Mouse (Mus musculus) MEL (cell line): ENCODE measurements around the gene Klrb1c. TPM values are rescaled to one million over a fixed set of nuclear protein-coding genes. Genes with fewer than 3 reads are reported as not detected.
"Not testable (repeated sequence)": the region's sequence is repeated elsewhere in the genome, so short reads cannot be mapped to it uniquely, and the experiment has no call there.

Experiments
- DNase-seq: peaks from one replicate; pipeline ENCODE4 v3.0.0; 2011; ENCODE audit warnings: low read depth, low spot score
- H3K27ac ChIP-seq: 2 replicates; pipeline ENCODE4 v1.5.1; 2012; ENCODE audit warnings: low read depth, mild to moderate bottlenecking, control low read depth, low read length, moderate library complexity; ENCODE audit not compliant: control insufficient read depth
- H3K27me3 ChIP-seq, 2 experiments: fragments of 150-350 bp in 1 of 2; sonication (generic) in 1 of 2; 2 replicates each; pipeline ENCODE4 v1.6.1; 2012; ENCODE audit warnings: low read length in 2 of 2, mild to moderate bottlenecking in 2 of 2, improper control_type of control experiment in 1 of 2, moderate library complexity in 1 of 2; ENCODE audit not compliant: insufficient read depth in 2 of 2, control insufficient read depth in 1 of 2
- H3K36me3 ChIP-seq, 2 experiments: 2 replicates each; pipeline ENCODE4 v1.6.1; 2012 to 2014; ENCODE audit warnings: low read length in 2 of 2, improper control_type of control experiment in 1 of 2, inconsistent platforms in 1 of 2, mild to moderate bottlenecking in 1 of 2; ENCODE audit not compliant: insufficient read depth in 2 of 2, control insufficient read depth in 1 of 2
- H3K4me1 ChIP-seq, 2 experiments: fragments of 150-350 bp in 1 of 2; sonication (generic) in 1 of 2; 2 replicates each; pipeline ENCODE4 v1.6.1; 2012; ENCODE audit warnings: low read length in 2 of 2, improper control_type of control experiment in 1 of 2, mild to moderate bottlenecking in 1 of 2; ENCODE audit not compliant: insufficient read depth in 2 of 2, control insufficient read depth in 1 of 2
- H3K4me3 ChIP-seq, 2 experiments: fragments of 150-350 bp in 1 of 2; sonication (generic) in 1 of 2; 2 replicates each; pipeline ENCODE4 v1.5.1; 2012; ENCODE audit warnings: low read depth in 2 of 2, low read length in 2 of 2, mild to moderate bottlenecking in 2 of 2, moderate library complexity in 2 of 2, control low read depth in 1 of 2, improper control_type of control experiment in 1 of 2; ENCODE audit not compliant: control insufficient read depth in 1 of 2, insufficient read depth in 1 of 2
- H3K79me2 ChIP-seq: 2 replicates; pipeline ENCODE4 v1.6.1; 2012; ENCODE audit warnings: mild to moderate bottlenecking, low read length, moderate library complexity; ENCODE audit not compliant: control insufficient read depth, poor library complexity, insufficient read depth
- H3K9ac ChIP-seq: 2 replicates; pipeline ENCODE4 v1.6.1; 2012; ENCODE audit warnings: low read depth, mild to moderate bottlenecking, control low read depth, low read length, moderate library complexity; ENCODE audit not compliant: control insufficient read depth, poor library complexity, severe bottlenecking
- H3K9me3 ChIP-seq: fragments of 150-350 bp; sonication (generic); replicated peaks from 2 replicates; pipeline ENCODE4 v1.6.1; 2012; ENCODE audit warnings: mild to moderate bottlenecking, low read length, improper control_type of control experiment, moderate library complexity; ENCODE audit not compliant: insufficient read depth
- CTCF ChIP-seq, 3 experiments: IDR thresholded peaks in 2 of 3; conservative IDR thresholded peaks in 1 of 3; 2 replicates each; pipeline ENCODE4 v1.5.1; 2011 to 2012; ENCODE audit warnings: low read length in 3 of 3, low read depth in 2 of 3, mild to moderate bottlenecking in 2 of 3, improper control_type of control experiment in 1 of 3, inconsistent platforms in 1 of 3, mixed read lengths in 1 of 3, moderate library complexity in 1 of 3; ENCODE audit not compliant: control insufficient read depth in 1 of 3, insufficient read depth in 1 of 3, poor library complexity in 1 of 3, severe bottlenecking in 1 of 3
- ELF1 ChIP-seq: IDR thresholded peaks from 2 replicates; pipeline ENCODE4 v1.6.1; 2014; ENCODE audit warnings: low read depth, mild to moderate bottlenecking, inconsistent platforms, low read length, improper control_type of control experiment, moderate library complexity
- JUND ChIP-seq: IDR thresholded peaks from 2 replicates; pipeline ENCODE4 v1.6.1; 2011; ENCODE audit warnings: low read depth, mild to moderate bottlenecking, improper control_type of control experiment, low read length
- MAFK ChIP-seq: IDR thresholded peaks from 2 replicates; pipeline ENCODE4 v1.6.1; 2011; ENCODE audit warnings: low read depth, mild to moderate bottlenecking, low read length, improper control_type of control experiment, borderline replicate concordance
- MAX ChIP-seq: IDR thresholded peaks from 2 replicates; pipeline ENCODE4 v1.6.1; 2011; ENCODE audit warnings: low read length, improper control_type of control experiment
- MYC ChIP-seq: IDR thresholded peaks from 2 replicates; pipeline ENCODE4 v1.6.1; 2011; ENCODE audit warnings: low read depth, mild to moderate bottlenecking, low read length, improper control_type of control experiment, moderate library complexity
- SIN3A ChIP-seq: IDR thresholded peaks from 2 replicates; pipeline ENCODE4 v1.6.1; 2012; ENCODE audit warnings: low read length, improper control_type of control experiment, inconsistent platforms
- SMC3 ChIP-seq: IDR thresholded peaks from 2 replicates; pipeline ENCODE4 v1.6.1; 2011; ENCODE audit warnings: low read depth, low read length, improper control_type of control experiment
- TBP ChIP-seq: IDR thresholded peaks from 2 replicates; pipeline ENCODE4 v1.8.0; 2011; ENCODE audit warnings: low read depth, low read length, improper control_type of control experiment
- ZNF384 ChIP-seq: IDR thresholded peaks from 2 replicates; pipeline ENCODE4 v1.6.1; 2012; ENCODE audit warnings: low read depth, mild to moderate bottlenecking, inconsistent platforms, low read length, improper control_type of control experiment
- polyA plus RNA-seq, 2 experiments: library from polyadenylated mRNA; stranded (reverse) in 1 of 2; unstranded in 1 of 2; fragments of >175 nt in 1 of 2; fragments of >200 nt in 1 of 2; gene quantifications; 2 replicates each; pipeline versions ENCODE4 v1.2.1 to v1.2.4; 2012; ENCODE audit warnings: low replicate concordance in 2 of 2, low read depth in 1 of 2; ENCODE audit not compliant: insufficient read length in 2 of 2, insufficient read depth in 1 of 2, missing spikeins in 1 of 2
- total RNA-seq: library from RNA; depleted of rRNA; stranded (reverse); fragments of 300-350 nt; gene quantifications from 2 replicates; pipeline ENCODE4 v1.2.3, GENCODE M21; 2012

Klrb1c gene
- total and polyA plus RNA-seq, 3 experiments = not detected

GRCm38 (mm10) chr6:128799896-128800270, 10.9 kb upstream of the Klrb1c start:
- peak; percentile 54 for DNase-seq
- Histone ChIP-seq H3K9ac (peak overlapping the region; percentile 51), H3K4me3 (peak overlapping the region; percentile 76 to 83)

DNA sequence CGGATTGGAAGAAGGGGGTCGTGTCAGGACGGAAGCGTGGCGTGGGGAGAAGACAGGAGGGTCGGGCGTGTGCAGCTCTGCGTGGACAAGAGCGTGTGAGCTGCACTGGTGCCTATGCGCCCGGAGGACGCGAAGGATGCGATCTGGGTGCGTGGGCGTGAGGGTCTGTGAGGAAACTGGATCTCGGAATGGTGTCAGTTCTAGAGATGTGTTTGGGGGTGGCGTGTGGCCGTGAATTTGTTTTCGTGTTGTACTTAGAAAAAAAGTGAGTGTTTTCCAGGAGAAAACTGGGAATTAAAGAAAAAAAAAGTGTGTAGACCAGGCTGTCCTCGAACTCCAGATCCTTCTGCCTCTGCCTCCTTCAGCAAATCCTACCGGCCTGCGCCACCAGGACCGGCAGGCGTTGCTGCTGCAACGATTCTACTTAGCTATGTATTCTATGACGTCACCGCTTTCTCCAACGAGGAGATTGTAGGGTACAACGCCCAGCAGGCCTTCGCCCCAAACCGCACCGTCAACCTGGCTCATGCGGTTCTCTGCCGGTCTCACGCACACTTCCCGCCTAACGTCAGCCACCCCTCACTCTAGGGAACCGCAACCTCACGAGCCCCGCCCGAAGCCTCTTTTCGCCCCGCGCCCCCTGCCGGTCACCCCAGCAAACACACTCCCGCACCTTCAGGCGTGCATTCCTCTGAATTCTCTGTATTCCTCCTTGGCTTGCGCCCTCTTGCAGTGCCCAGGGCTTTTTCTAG, 10.3 kb upstream of the Klrb1c start:
- Histone ChIP-seq H3K4me3 (peak overlapping the region; percentile 76 to 83), H3K9ac (peak overlapping the region; percentile 63)
- H3K27ac ChIP-seq, H3K79me2 ChIP-seq, H3K9me3 ChIP-seq, H3K36me3 ChIP-seq, H3K4me1 ChIP-seq, H3K27me3 ChIP-seq: not testable (repeated sequence)
- 0 out of 2 replicates have a peak, but pooled peaks have one; percentile 27 for TF ChIP-seq ZNF384
- TF ChIP-seq MAFK = peak; percentile 90
- peak; percentile 27; the same call in 1 of the 2 replicates for TF ChIP-seq ELF1
- TF ChIP-seq JUND = peak; percentile 63; the same call in 1 of the 2 replicates
- TF ChIP-seq SIN3A = 0 out of 2 replicates have a peak, but pooled peaks have one; percentile 9
- TF ChIP-seq TBP = peak; percentile 99
- peak; percentile 24 to 40 (median 34); a peak in 5 of 6 replicates for TF ChIP-seq CTCF (IDR thresholded peaks at IDR 0.05 in 2 of 3, conservative IDR thresholded peaks at IDR 0.05 in 1 of 3; ENCODE audit: control insufficient read depth in 1 of 3, insufficient read depth in 1 of 3, low read depth in 2 of 3, low read length in 3 of 3, poor library complexity in 1 of 3, severe bottlenecking in 1 of 3)
- 0 out of 2 replicates have a peak, but pooled peaks have one; percentile 7 for TF ChIP-seq SMC3
- peak; percentile 83 for DNase-seq

More at GRCm38 (mm10) chr6:128799896-128800270, 10.9 kb upstream of the Klrb1c start:
- H3K36me3 ChIP-seq = no peaks in the 10 kb centered on the region
- peaks cover 5 to 9% of the 10 kb centered on the region in 2 experiments; a peak in 2 of 4 replicates for H3K4me1 ChIP-seq
- H3K27ac ChIP-seq = no peak overlapping the region
- no peaks in the 10 kb centered on the region for H3K9me3 ChIP-seq
- TF ChIP-seq MAX (no peak), SMC3 (no peak), CTCF (IDR thresholded peaks at IDR 0.05 in 2 of 3, conservative IDR thresholded peaks at IDR 0.05 in 1 of 3; ENCODE audit: control insufficient read depth in 1 of 3, insufficient read depth in 1 of 3, low read depth in 2 of 3, low read length in 3 of 3, poor library complexity in 1 of 3, severe bottlenecking in 1 of 3) (peak in 1 of 3 experiments; percentile 5; a peak in 3 of 6 replicates)
- no peaks in the 10 kb centered on the region for H3K27me3 ChIP-seq
- H3K79me2 ChIP-seq = no peaks in the 10 kb centered on the region

GRCm38 (mm10) chr6:128798772-128799143, 9.7 kb upstream of the Klrb1c start:
- peak overlapping the region; percentile 49 for H3K9ac ChIP-seq
- not testable (repeated sequence) for H3K36me3 ChIP-seq, H3K27me3 ChIP-seq, H3K9me3 ChIP-seq, H3K79me2 ChIP-seq, H3K4me1 ChIP-seq, H3K27ac ChIP-seq
- peak; percentile 66 for DNase-seq
- TF ChIP-seq MAFK = peak; percentile 67; the same call in 1 of the 2 replicates
- 0 out of 2 replicates have a peak, but pooled peaks have one; percentile 5 for TF ChIP-seq MYC
- TF ChIP-seq TBP = peak; percentile 90
- H3K4me3 ChIP-seq = peak overlapping the region; percentile 70 to 74
